Mouse (Mus musculus) heart, embryonic 14.5 days (tissue): ENCODE data around the gene Il11ra1. TPM values are rescaled to one million over a fixed set of nuclear protein-coding genes. Genes with fewer than 3 reads are reported as not detected.
A peak's percentile ranks its signal among the peaks of the same experiment; 100 is the strongest.

Experiments
- ATAC-seq: fragments of 200-750 bp; cut with Nextera tagmentation; 2 replicates; pipeline ENCODE4 v1.8.0; 2017; ENCODE audit warnings: low read depth, moderate TSS enrichment; ENCODE audit not compliant: insufficient number of reproducible peaks, insufficient read depth, low FRiP score
- H3K27ac ChIP-seq, 2 experiments: fragments of 200-500 bp in 1 of 2; fragments of 300-500 bp in 1 of 2; sonication (generic) in 1 of 2; replicated peaks in 1 of 2; 2 replicates each; pipeline ENCODE4 v1.5.1; 2012 to 2014; ENCODE audit warnings: low read depth in 2 of 2, low read length in 2 of 2, control low read depth in 1 of 2, mild to moderate bottlenecking in 1 of 2, mixed read lengths in 1 of 2; ENCODE audit not compliant: control insufficient read depth in 1 of 2, insufficient read depth in 1 of 2
- H3K27me3 ChIP-seq: fragments of 300-500 bp; sonication (generic); 2 replicates; pipeline ENCODE4 v1.6.1; 2014; ENCODE audit warnings: mild to moderate bottlenecking, low read length, control low read depth; ENCODE audit not compliant: control insufficient read depth, insufficient read depth
- H3K36me3 ChIP-seq: fragments of 300-500 bp; sonication (generic); 2 replicates; pipeline ENCODE4 v1.6.1; 2014; ENCODE audit warnings: mild to moderate bottlenecking, control low read depth, low read length, mixed read lengths; ENCODE audit not compliant: control insufficient read depth, insufficient read depth
- H3K4me1 ChIP-seq, 2 experiments: fragments of 200-500 bp in 1 of 2; fragments of 300-500 bp in 1 of 2; sonication (generic) in 1 of 2; 2 replicates each; pipeline ENCODE4 v1.6.1; 2012 to 2014; ENCODE audit warnings: low read length in 2 of 2, control low read depth in 1 of 2, mixed read lengths in 1 of 2; ENCODE audit not compliant: control insufficient read depth in 2 of 2, insufficient read depth in 2 of 2
- H3K4me2 ChIP-seq: fragments of 300-500 bp; sonication (generic); 2 replicates; pipeline ENCODE4 v1.6.1; 2014; ENCODE audit warnings: mild to moderate bottlenecking, low read length
- H3K4me3 ChIP-seq, 2 experiments: fragments of 200-500 bp in 1 of 2; fragments of 300-500 bp in 1 of 2; sonication (generic) in 1 of 2; 2 replicates each; pipeline ENCODE4 v1.5.1; 2012 to 2014; ENCODE audit warnings: low read length in 2 of 2, mild to moderate bottlenecking in 2 of 2, control low read depth in 1 of 2, low read depth in 1 of 2, moderate library complexity in 1 of 2; ENCODE audit not compliant: control insufficient read depth in 1 of 2, insufficient read depth in 1 of 2
- H3K9ac ChIP-seq: fragments of 300-500 bp; sonication (generic); 2 replicates; pipeline ENCODE4 v1.6.1; 2014; ENCODE audit warnings: mild to moderate bottlenecking, low read length
- H3K9me3 ChIP-seq: fragments of 300-500 bp; sonication (generic); 2 replicates; pipeline ENCODE4 v1.6.1; 2016; ENCODE audit warnings: low read length, control low read depth; ENCODE audit not compliant: control insufficient read depth
- WGBS: fragments of 180-500 bp; shearing (Covaris S2); extraction: QIAGEN DNeasy Blood & Tissue Kit; methylation state at CpG from one replicate; pipeline ENCODE4 v1.1.7; 2014; 5-methylcytosine and 5-hydroxymethylcytosine counted together
- polyA plus RNA-seq: library from polyadenylated mRNA; unstranded; fragments of >200 nt; fragmentation: Nextera tagmentation; extraction: Ambion mirVana; gene quantifications from 2 replicates; pipeline ENCODE4 v1.2.1, GENCODE M21; 2014

Gene Il11ra1
- polyA plus RNA-seq, 1 experiment from 2014 or later, result 136 TPM

DNA sequence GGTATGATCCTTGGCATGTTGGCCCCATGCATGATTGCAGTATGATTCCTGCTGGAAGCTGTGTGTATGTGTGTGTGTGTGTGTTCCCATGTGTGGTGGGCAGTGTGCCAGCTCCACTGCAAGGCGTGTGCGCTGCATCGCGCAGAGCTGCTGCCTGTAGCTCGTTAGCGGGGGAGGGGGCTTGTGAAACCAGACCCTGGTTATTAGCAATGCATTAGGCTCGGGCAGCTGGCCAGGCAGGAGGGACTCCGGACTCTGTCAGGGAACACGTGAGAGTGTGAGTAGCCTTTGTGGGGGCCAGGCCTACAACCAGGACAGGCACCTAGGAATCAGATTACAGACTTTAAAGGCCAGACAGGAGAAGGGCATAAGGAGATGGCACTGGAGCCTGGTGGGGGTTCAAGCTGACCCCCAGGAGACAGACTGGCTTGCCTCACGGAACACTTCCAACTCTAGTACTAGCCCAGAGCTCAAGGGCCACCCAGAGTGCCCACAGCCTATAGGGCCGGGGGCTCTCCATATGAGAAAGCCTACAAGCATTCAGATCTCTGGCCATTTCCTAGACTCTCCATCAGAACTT lies 38.8 kb upstream of the Il11ra1 start:
- no peak overlapping the region for H3K27ac ChIP-seq
- H3K36me3 ChIP-seq, result no peaks in the 10 kb centered on the region
- peaks cover 23 to 36% of the 10 kb centered on the region in 2 experiments for H3K4me1 ChIP-seq
- no peak overlapping the region for H3K9ac ChIP-seq
- no peaks in the 10 kb centered on the region for H3K9me3 ChIP-seq
- WGBS, result 33% methylated on average over 11 of the region's 11 CpGs
- peaks cover 12% of the 10 kb centered on the region; the same call in 1 of the 2 replicates for H3K27me3 ChIP-seq
- no peak overlapping the region for H3K4me3 ChIP-seq
- no peak overlapping the region for H3K4me2 ChIP-seq
- no peak; the same call in 1 of the 2 replicates for ATAC-seq

DNA sequence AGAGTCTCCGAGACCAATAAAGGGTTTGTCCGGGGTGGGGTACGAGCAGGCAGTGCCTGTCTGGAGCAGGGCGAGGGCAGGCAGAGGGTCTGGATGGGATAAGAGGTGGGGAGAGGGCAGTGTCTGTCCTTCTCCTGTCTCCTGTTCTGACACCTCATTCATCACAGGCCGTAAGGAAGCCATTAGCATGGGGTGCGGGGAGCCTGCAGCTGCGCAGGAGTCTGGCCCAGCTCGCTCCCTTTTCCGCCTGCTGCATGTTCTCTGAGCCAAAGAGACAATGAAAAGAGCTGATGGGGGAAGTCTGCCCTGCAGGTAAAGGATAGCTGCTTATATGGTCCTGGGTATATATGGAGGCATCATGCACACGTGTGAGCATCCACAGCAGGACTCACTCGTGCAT lies 37.1 kb upstream of the Il11ra1 start:
- no peak overlapping the region for H3K9ac ChIP-seq

DNA sequence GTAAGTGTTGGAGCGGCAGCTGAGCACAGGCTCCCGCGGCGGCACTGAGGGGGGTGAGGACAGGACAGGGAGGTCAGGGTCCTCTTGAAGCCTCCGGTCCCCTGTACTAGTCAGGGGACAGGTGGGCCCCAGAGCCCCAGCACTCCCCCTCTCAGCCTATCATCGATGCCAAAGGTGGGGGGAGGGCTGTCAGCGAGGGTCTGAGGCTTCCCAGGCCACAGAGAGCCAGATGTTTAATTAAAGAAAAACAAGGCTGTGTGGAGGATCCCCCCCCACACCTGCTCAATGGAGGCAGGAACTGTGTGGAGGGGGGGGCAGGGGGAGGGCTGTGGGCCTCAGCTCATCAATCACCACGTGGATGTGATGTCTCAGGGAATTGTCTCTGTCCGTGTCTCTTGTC lies 36.2 kb upstream of the Il11ra1 start:
- 33% methylated on average over 9 of the region's 9 CpGs for WGBS
- H3K36me3 ChIP-seq, result no peaks in the 10 kb centered on the region
- ATAC-seq, result no peak

More for the DNA sequence above, 37.1 kb upstream of the Il11ra1 start:
- ATAC-seq, result no peak
- Histone ChIP-seq H3K4me2 (no peak overlapping the region), H3K27ac (no peak overlapping the region), H3K36me3 (no peaks in the 10 kb centered on the region), H3K4me3 (no peak overlapping the region), H3K4me1 (peaks cover 23 to 36% of the 10 kb centered on the region in 2 experiments), H3K27me3 (peaks cover 8% of the 10 kb centered on the region; the same call in 1 of the 2 replicates), H3K9me3 (no peaks in the 10 kb centered on the region)
- WGBS, result 74% methylated on average over 11 of the region's 11 CpGs

DNA sequence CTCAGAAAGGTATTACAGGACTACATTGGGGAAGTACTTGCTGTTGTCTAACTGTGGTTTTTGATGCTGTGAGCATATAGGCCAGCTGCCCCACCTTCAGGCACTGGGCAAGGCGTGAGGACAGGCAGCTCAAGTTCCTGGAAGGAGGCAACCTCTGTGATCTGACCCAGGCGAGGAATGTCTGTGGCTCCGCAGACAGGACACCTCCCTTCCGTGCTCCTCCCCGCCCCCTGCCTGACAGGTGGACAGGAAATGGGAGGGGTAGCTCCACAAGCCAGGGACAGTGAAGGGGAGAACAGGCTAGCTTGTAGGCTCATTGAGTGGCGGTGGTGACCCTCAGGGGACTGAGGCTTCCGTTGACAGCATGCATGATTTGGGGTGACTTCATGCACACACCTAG lies 35.3 kb upstream of the Il11ra1 start:
- Histone ChIP-seq H3K9me3 (no peaks in the 10 kb centered on the region), H3K27me3 (0 out of 2 replicates have a peak, but pooled peaks cover 3% of the 10 kb centered on the region), H3K4me2 (no peak overlapping the region), H3K4me1 (peaks cover 18 to 25% of the 10 kb centered on the region in 2 experiments), H3K27ac (no peak overlapping the region), H3K9ac (no peak overlapping the region), H3K36me3 (no peaks in the 10 kb centered on the region), H3K4me3 (no peak overlapping the region)
- 47% methylated on average over 7 of the region's 7 CpGs for WGBS
- no peak for ATAC-seq

More for the DNA sequence above, 36.2 kb upstream of the Il11ra1 start:
- H3K27me3 ChIP-seq, result 0 out of 2 replicates have a peak, but pooled peaks cover 3% of the 10 kb centered on the region
- peaks cover 20 to 31% of the 10 kb centered on the region in 2 experiments for H3K4me1 ChIP-seq
- no peak overlapping the region for H3K4me2 ChIP-seq
- H3K9me3 ChIP-seq, result no peaks in the 10 kb centered on the region
- H3K9ac ChIP-seq, result no peak overlapping the region
- H3K4me3 ChIP-seq, result no peak overlapping the region
- no peak overlapping the region for H3K27ac ChIP-seq

- Histone ChIP-seq H3K4me2 (peak overlapping the region; percentile 28; the same call in 1 of the 2 replicates), H3K9me3 (no peaks in the 10 kb centered on the region), H3K27me3 (0 out of 2 replicates have a peak, but pooled peaks cover 3% of the 10 kb centered on the region), H3K4me1 (peaks cover 18 to 25% of the 10 kb centered on the region in 2 experiments), H3K4me3 (no peak overlapping the region), H3K9ac (0 out of 2 replicates have a peak overlapping the region, but pooled peaks have one; percentile 27), H3K27ac (no peak overlapping the region), H3K36me3 (no peaks in the 10 kb centered on the region)
- 7% methylated on average over 4 of the region's 8 CpGs for WGBS
- ATAC-seq, result 0 out of 2 replicates have a peak, but pooled peaks have one; percentile 21
Observed at GRCm38 (mm10) chr4:41665009-41665675, 34.6 kb upstream of the Il11ra1 start.

DNA sequence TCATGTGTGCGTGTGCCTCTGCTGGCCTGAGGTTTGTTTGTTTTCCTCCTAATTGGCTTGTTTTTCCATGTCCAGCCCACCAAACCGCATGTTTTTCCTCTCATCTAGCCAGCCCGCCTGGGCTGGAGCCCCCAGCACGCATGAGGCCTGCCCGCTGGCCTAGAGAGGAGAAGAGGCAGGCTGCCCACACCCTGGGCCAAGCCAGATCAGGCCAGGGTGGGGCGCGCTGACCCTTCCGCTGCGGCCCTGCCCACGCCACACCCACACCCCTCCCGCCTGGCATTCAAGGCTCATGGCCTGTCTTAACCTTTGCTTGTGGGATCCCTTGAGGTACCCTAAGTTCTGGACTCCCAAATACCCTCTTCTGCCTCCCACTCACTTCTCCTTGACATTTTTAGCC lies 33.1 kb upstream of the Il11ra1 start:
- no peak for ATAC-seq
- H3K9ac ChIP-seq, result no peak overlapping the region
- no peaks in the 10 kb centered on the region for H3K9me3 ChIP-seq
- no peak overlapping the region for H3K27ac ChIP-seq
- H3K4me1 ChIP-seq, result peaks cover 12 to 16% of the 10 kb centered on the region in 2 experiments
- H3K4me2 ChIP-seq, result no peak overlapping the region
- no peak overlapping the region for H3K4me3 ChIP-seq
- WGBS, result 82% methylated on average over 11 of the region's 11 CpGs
- no peaks in the 10 kb centered on the region for H3K27me3 ChIP-seq
- no peaks in the 10 kb centered on the region for H3K36me3 ChIP-seq

DNA sequence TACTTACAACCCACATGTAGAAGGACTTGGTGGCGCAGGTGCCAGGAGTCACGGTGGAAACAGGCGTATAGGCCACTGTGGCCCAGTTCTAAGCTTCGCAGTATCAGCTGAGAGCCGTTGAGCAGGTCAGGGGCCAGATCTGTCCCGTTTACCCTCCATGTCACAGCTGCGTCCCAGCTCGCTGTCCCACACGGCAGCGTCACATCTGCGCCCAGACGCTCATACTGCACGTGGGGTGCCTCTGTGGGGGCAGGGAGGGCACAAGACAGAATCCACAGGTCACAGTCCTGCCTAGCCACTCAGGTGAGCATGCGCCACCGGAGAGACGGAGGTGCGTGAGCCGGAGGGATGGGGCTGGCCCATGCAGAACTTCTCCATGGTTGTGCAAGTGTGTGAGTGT lies 29.0 kb upstream of the Il11ra1 start:
- no peak overlapping the region for H3K9ac ChIP-seq
- H3K4me1 ChIP-seq, result peaks cover 10 to 15% of the 10 kb centered on the region in 2 experiments
- peaks cover 13% of the 10 kb centered on the region; the same call in 1 of the 2 replicates for H3K27me3 ChIP-seq

More for the DNA sequence above, 29.0 kb upstream of the Il11ra1 start:
- ATAC-seq, result no peak
- Histone ChIP-seq H3K4me2 (no peak overlapping the region), H3K9me3 (no peaks in the 10 kb centered on the region), H3K4me3 (no peak overlapping the region), H3K27ac (no peak overlapping the region), H3K36me3 (no peaks in the 10 kb centered on the region)
- 87% methylated on average over 18 of the region's 18 CpGs for WGBS
